Mouse (Mus musculus) heart, adult 11 months (tissue): ENCODE results near the gene Psmb1.

Experiments used
- DNase-seq: peaks from one replicate; pipeline ENCODE4 v3.0.0; 2022

Gene Psmb1

GRCm38 (mm10) chr17:15459761-15460160 lies 39.8 kb downstream of the Psmb1 start:
- DNase-seq: peak; percentile 87

GRCm38 (mm10) chr17:15456595-15456994 lies 43.0 kb downstream of the Psmb1 start:
- peak; percentile 7 for DNase-seq

GRCm38 (mm10) chr17:15455203-15455602 lies 44.3 kb downstream of the Psmb1 start:
- peak; percentile 22 for DNase-seq

GRCm38 (mm10) chr17:15449606-15450005 lies 49.9 kb downstream of the Psmb1 start:
- peak; percentile 30 for DNase-seq

GRCm38 (mm10) chr17:15449144-15449543 lies 50.4 kb downstream of the Psmb1 start:
- DNase-seq: peak; percentile 2

- peak; percentile 40 for DNase-seq
These were observed 51.7 kb downstream of the Psmb1 start for GRCm38 (mm10) chr17:15447831-15448230.

GRCm38 (mm10) chr17:15445421-15445820 lies 54.1 kb downstream of the Psmb1 start:
- DNase-seq: peak; percentile 78

GRCm38 (mm10) chr17:15440463-15441121 lies 59.0 kb downstream of the Psmb1 start:
- DNase-seq: peak; percentile 89

GRCm38 (mm10) chr17:15440067-15440462 lies 59.5 kb downstream of the Psmb1 start:
- peak; percentile 72 for DNase-seq

GRCm38 (mm10) chr17:15434748-15435147 lies 64.8 kb downstream of the Psmb1 start:
- DNase-seq: peak; percentile 67

GRCm38 (mm10) chr17:15432036-15432435 lies 67.5 kb downstream of the Psmb1 start:
- DNase-seq: peak; percentile 81

- peak; percentile 41 for DNase-seq
These were observed 68.0 kb downstream of the Psmb1 start for GRCm38 (mm10) chr17:15431551-15431950.

GRCm38 (mm10) chr17:15431021-15431514 lies 68.5 kb downstream of the Psmb1 start:
- peak; percentile 79 for DNase-seq

GRCm38 (mm10) chr17:15429937-15430336 lies 69.6 kb downstream of the Psmb1 start:
- peak; percentile 89 for DNase-seq

- DNase-seq: peak; percentile 86
These were observed 70.1 kb downstream of the Psmb1 start for GRCm38 (mm10) chr17:15429451-15429850.

GRCm38 (mm10) chr17:15425931-15426330 lies 73.6 kb downstream of the Psmb1 start:
- DNase-seq: peak; percentile 95
